Mouse (Mus musculus) thymus, adult 2 months (tissue): Measurements from ENCODE around the gene Minos1. TPM values are rescaled to one million over a fixed set of nuclear protein-coding genes. Genes with fewer than 3 reads are reported as not detected.

Experiments used
- DNase-seq: peaks from one replicate; pipeline ENCODE4 v3.0.0; 2021
- H3K27ac ChIP-seq: fragments of 200-500 bp; 2 replicates; pipeline ENCODE4 v1.5.1; 2012; ENCODE audit warnings: low read length, control low read depth; ENCODE audit not compliant: control insufficient read depth, insufficient read depth
- H3K27me3 ChIP-seq: fragments of 200-500 bp; 2 replicates; pipeline ENCODE4 v1.6.1; 2012; ENCODE audit warnings: mild to moderate bottlenecking, low read length, moderate library complexity, mixed read lengths; ENCODE audit not compliant: control insufficient read depth, insufficient read depth
- H3K36me3 ChIP-seq: fragments of 200-500 bp; 2 replicates; pipeline ENCODE4 v1.6.1; 2012; ENCODE audit warnings: mild to moderate bottlenecking, low read length, moderate library complexity; ENCODE audit not compliant: control insufficient read depth, insufficient read depth
- H3K4me1 ChIP-seq: fragments of 200-500 bp; replicated peaks from 2 replicates; pipeline ENCODE4 v1.6.1; 2012; ENCODE audit warnings: low read length; ENCODE audit not compliant: control insufficient read depth, insufficient read depth
- H3K4me3 ChIP-seq: fragments of 200-500 bp; 2 replicates; pipeline ENCODE4 v1.5.1; 2012; ENCODE audit warnings: mild to moderate bottlenecking, low read length, control low read depth, moderate library complexity; ENCODE audit not compliant: control insufficient read depth, insufficient read depth
- CTCF ChIP-seq: fragments of 200-500 bp; IDR thresholded peaks from 2 replicates; pipeline ENCODE4 v1.5.1; 2012; ENCODE audit warnings: mild to moderate bottlenecking, control low read depth, low read length, moderate library complexity, borderline replicate concordance; ENCODE audit not compliant: control insufficient read depth, poor library complexity, insufficient read depth; ENCODE audit errors: extremely low read depth
- POLR2A ChIP-seq: fragments of 200-500 bp; IDR thresholded peaks from 2 replicates; pipeline ENCODE4 v1.6.1; 2012; ENCODE audit warnings: mild to moderate bottlenecking, low read length, control low read depth, moderate library complexity; ENCODE audit not compliant: control insufficient read depth, poor library complexity, insufficient read depth; ENCODE audit errors: extremely low read depth
- WGBS: fragments of 180-500 bp; shearing (Covaris S2); methylation state at CpG from one replicate; pipeline ENCODE4 v1.1.7; 2018; 5-methylcytosine and 5-hydroxymethylcytosine counted together
- polyA plus RNA-seq: library from polyadenylated mRNA; depleted of rRNA; stranded (reverse); fragments of >200 nt; gene quantifications from 2 replicates; pipeline ENCODE4 v1.2.3, GENCODE M21; 2012

Minos1 gene
- polyA plus RNA-seq, 1 experiment: 65.3 TPM

DNA sequence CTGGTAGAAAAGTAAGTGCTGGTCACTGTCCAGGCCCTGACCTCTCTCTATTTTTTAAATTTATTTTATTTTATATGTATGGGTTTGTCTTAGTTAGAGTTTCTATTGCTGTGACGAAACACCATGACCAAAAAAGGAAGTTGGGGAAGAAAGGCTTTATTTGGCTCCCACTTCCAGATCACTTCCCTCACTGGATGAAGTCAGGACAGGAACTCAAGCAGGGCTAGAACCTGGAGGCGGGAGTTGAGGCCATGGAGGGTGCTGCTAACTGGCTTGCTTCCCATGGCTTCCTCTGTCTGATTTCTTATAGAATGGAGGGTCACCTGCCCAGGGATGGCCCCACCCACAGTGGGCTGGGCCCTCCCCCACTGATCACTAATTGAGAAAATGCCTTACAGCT is 30.2 kb upstream of the Minos1 start:
- Histone ChIP-seq H3K27ac (no peak overlapping the region), H3K4me3 (no peak overlapping the region), H3K4me1 (no peaks in the 10 kb centered on the region), H3K27me3 (no peaks in the 10 kb centered on the region), H3K36me3 (no peaks in the 10 kb centered on the region)
- no peak for DNase-seq
- TF ChIP-seq POLR2A: no peak
- WGBS: 78% methylated on average over 2 of the region's 2 CpGs

- Histone ChIP-seq H3K4me1 (no peaks in the 10 kb centered on the region), H3K36me3 (no peaks in the 10 kb centered on the region), H3K27ac (no peak overlapping the region), H3K4me3 (no peak overlapping the region), H3K27me3 (no peaks in the 10 kb centered on the region)
- no peak for DNase-seq
- 86% methylated on average over 14 of the region's 14 CpGs for WGBS
- TF ChIP-seq POLR2A: no peak
- TF ChIP-seq CTCF: no peak
These were observed 27.4 kb upstream of the Minos1 start for GRCm38 (mm10) chr4:139158350-139158749.

DNA sequence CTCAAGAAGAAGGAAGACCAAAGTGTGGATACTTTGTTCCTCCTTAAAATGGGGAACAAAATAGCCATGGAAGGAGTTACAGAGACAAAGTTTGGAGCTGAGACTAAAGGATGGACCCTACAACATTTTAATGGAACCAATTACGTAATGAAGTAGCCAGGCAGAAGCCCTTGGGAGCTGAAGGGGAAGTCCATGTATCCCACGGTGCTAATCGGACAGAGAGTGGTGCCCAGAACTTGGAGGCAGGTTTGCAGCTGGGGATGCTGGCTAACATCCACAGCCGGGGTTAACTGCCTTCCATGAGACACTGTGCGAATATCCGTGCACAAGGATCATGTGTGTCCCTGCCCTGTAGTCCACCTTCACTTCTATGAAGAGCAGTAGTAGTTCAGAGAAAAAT is 25.6 kb upstream of the Minos1 start:
- Histone ChIP-seq H3K27ac (no peak overlapping the region), H3K36me3 (no peaks in the 10 kb centered on the region), H3K27me3 (no peaks in the 10 kb centered on the region), H3K4me3 (no peak overlapping the region), H3K4me1 (no peaks in the 10 kb centered on the region)
- TF ChIP-seq POLR2A (no peak), CTCF (no peak)
- WGBS: 90% methylated on average over 6 of the region's 6 CpGs
- DNase-seq: no peak

DNA sequence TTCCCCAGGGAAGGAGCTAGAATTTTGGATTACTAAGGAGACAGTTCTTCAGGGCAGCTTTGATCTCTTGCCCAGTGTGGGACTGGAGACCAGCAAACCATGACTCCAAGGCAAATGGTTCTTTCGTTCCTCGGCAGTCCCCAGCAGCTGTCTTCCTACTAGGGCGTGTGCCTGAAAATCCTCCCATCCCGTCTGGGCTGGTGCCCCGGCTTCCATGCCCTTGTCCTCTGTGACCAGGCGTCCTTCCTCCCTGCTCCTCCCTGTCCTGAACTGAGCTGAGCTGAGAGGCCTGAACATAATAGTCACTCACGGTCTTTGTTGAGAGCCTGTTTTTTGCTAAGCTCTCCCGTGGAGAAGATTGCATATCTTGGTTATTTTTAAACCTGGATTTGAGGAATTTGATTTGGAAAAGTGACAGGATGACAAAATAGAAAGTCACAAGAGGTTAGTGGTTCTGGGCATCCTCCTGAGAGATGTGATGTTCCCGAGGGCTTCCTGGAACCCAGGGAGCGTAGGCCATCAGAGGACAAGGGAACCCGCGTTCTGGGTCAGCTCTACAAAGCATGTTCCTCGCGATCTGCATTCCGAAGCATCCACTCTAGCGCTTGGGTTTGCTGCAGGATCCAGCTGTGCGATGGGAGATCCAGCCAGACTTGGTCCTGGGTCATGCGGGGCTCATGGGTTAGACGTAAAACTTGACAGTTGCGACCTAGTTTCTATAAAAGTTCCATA is 23.8 kb upstream of the Minos1 start:
- Histone ChIP-seq H3K4me3 (no peak overlapping the region), H3K27ac (no peak overlapping the region), H3K27me3 (no peaks in the 10 kb centered on the region), H3K4me1 (no peaks in the 10 kb centered on the region), H3K36me3 (no peaks in the 10 kb centered on the region)
- WGBS: 90% methylated on average over 20 of the region's 20 CpGs
- DNase-seq: no peak
- no peak for TF ChIP-seq POLR2A
- no peak for TF ChIP-seq CTCF

GRCm38 (mm10) chr4:139151370-139151769 is 20.5 kb upstream of the Minos1 start:
- TF ChIP-seq POLR2A (no peak), CTCF (no peak)
- H3K4me3 ChIP-seq: no peak overlapping the region
- no peak for DNase-seq
- no peaks in the 10 kb centered on the region for H3K4me1 ChIP-seq
- no peak overlapping the region for H3K27ac ChIP-seq
- WGBS: 78% methylated on average over 6 of the region's 6 CpGs
- H3K27me3 ChIP-seq: no peaks in the 10 kb centered on the region
- no peaks in the 10 kb centered on the region for H3K36me3 ChIP-seq

DNA sequence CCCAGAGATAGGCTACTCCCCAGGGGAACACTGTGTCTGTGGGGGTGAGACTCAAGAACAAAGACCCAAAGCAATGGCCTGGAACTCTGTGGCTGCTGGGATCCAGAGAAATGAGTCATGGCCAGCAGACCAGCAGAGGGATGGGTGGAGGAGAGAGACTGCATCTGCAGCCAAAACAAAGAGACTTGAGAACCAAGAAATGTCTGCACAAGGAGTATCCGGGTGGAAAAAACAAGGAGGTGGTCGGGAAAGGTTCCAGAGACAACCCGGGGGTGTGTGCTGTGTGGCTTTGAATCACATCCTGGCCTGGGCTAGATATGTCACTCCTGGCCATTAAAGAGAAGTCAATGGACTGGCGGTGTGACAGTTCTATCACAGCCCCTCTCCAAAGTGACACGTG is 15.8 kb upstream of the Minos1 start:
- no peak for TF ChIP-seq POLR2A
- no peak for TF ChIP-seq CTCF
- Histone ChIP-seq H3K27ac (no peak overlapping the region), H3K36me3 (no peaks in the 10 kb centered on the region), H3K27me3 (no peaks in the 10 kb centered on the region), H3K4me3 (no peak overlapping the region), H3K4me1 (no peaks in the 10 kb centered on the region)
- DNase-seq: no peak
- WGBS: 82% methylated on average over 5 of the region's 5 CpGs

- TF ChIP-seq CTCF: no peak
- TF ChIP-seq POLR2A: no peak
- Histone ChIP-seq H3K36me3 (no peaks in the 10 kb centered on the region), H3K4me3 (no peak overlapping the region), H3K27ac (no peak overlapping the region), H3K27me3 (no peaks in the 10 kb centered on the region), H3K4me1 (no peaks in the 10 kb centered on the region)
- no peak for DNase-seq
- WGBS: 94% methylated on average over 11 of the region's 11 CpGs
These were observed 14.2 kb upstream of the Minos1 start for GRCm38 (mm10) chr4:139145156-139145555.
